Mouse (Mus musculus) CD8-positive naive resting alpha-beta T cell, adult 57 days (primary cell): ENCODE results near the gene Arhgef6. TPM values are rescaled to one million over a fixed set of nuclear protein-coding genes. Genes with fewer than 3 reads are reported as not detected.

Experiments used
- total RNA-seq: library from RNA; stranded (reverse); gene quantifications from one replicate; pipeline ENCODE4 v1.2.4, GENCODE M21; 2023

Gene Arhgef6
- 75.8 TPM for total RNA-seq

GRCm38 (mm10) chrX:57338371-57339211 is at the start of gene Arhgef6:
Arhgef6 (minus strand) TSS chrX:57338729.

GRCm38 (mm10) chrX:57211876-57212275 is 126.7 kb downstream of the Arhgef6 start, which contains the start of gene Cd40lg:
Cd40lg (plus strand) TSS chrX:57212143.

Other genes with a start within 250 kb of the Arhgef6 start
- 2.6 TPM for gene Cd40lg, start 126.6 kb downstream of the Arhgef6 start, total RNA-seq
- 71.2 TPM for gene Rbmx, start 54.3 kb upstream of the Arhgef6 start, total RNA-seq
- not detected for gene Gm364, start 70.4 kb upstream of the Arhgef6 start, total RNA-seq
- gene Gpr101, start 165.0 kb upstream of the Arhgef6 start, total RNA-seq: not detected